Mouse (Mus musculus) granulocyte monocyte progenitor cell, adult 5-6 weeks (primary cell): ENCODE results near the gene Col24a1. TPM values are rescaled to one million over a fixed set of nuclear protein-coding genes. Genes with fewer than 3 reads are reported as not detected.

Experiments used
- ATAC-seq: replicated peaks from 2 replicates; pipeline ENCODE4 v1.8.0; 2016; ENCODE audit warnings: mild to moderate bottlenecking, moderate TSS enrichment, inconsistent platforms; ENCODE audit not compliant: poor library complexity, severe bottlenecking
- total RNA-seq, 2 experiments: library from RNA; stranded (forward) in 1 of 2; stranded (reverse) in 1 of 2; fragments of 200-712, 200-1000 nt in 1 of 2; fragments of >200 nt in 1 of 2; fragmentation: Nextera tagmentation in 1 of 2; gene quantifications; 2 replicates each; pipeline ENCODE4 v1.2.3; 2014 to 2017

The Col24a1 gene
- total RNA-seq, 2 experiments from 2014 or later, result not detected

DNA sequence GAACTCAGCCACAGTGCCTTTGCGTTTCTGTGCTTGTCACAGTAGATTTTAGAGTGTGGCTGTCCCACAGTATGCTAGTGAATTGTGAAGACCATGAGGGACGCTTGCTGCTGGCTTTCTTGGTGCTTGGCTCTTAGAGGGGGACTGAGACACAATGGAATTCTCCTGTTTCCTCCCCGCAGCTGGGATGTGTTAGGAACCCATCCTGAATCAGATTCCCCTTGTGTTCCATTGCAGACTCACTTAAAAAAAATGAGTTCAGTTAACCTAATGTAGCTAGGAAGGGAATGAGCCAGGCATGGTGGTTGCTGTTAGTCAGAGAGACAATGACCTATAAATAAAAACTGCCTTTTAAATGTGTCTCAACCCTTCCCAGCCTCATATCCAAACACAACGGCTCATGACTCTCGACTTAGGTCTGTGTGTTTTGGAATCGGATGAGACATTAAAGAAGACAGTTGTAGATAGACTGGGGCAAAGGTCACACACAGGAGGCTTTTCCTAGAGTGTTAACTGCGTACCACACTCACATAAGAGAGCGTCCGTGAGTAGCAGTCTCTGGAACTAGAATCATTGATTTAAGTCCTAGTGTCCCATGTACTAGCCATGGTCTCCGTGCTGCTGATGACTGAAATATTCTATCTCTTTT lies 47.7 kb downstream of the Col24a1 start:
- ATAC-seq, result no peak

DNA sequence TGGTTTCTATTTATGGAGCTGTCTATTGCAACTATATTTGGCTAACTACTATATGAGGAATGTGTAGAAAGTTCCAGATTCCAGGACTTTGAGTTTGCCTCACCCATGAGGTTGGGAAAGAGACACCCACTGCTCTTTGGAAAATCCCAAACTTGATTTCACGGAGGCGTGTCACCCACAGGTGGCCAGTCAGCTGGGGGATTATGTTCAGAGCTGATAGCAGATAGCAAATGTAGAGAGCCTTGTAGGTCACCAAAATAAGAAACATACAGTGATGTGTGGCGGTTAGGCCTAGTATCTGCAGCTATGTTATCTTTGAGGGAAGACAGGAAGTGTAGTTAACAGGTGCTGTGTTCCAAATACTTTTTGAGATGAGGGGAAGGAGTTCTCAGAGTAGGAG lies 56.4 kb downstream of the Col24a1 start:
- ATAC-seq, result no peak

DNA sequence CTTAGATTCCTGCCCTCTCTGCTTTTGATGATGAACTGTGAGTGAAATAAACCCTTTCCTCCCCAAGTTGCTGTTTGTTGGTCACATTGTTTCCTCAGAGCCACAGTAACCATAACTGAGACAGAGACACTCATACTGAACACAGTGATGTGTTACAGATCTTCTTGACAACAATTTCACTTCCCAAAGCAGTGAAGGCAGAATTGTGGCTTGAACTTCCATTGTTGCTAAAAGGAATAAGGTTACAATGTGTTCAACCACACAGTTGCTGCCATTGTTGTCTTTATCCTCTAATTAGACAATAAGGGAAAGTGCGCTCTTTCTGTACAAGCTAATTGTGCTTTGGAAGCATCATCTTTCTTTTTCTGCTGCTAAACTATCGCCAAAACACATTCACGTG lies 61.7 kb downstream of the Col24a1 start:
- ATAC-seq, result no peak

DNA sequence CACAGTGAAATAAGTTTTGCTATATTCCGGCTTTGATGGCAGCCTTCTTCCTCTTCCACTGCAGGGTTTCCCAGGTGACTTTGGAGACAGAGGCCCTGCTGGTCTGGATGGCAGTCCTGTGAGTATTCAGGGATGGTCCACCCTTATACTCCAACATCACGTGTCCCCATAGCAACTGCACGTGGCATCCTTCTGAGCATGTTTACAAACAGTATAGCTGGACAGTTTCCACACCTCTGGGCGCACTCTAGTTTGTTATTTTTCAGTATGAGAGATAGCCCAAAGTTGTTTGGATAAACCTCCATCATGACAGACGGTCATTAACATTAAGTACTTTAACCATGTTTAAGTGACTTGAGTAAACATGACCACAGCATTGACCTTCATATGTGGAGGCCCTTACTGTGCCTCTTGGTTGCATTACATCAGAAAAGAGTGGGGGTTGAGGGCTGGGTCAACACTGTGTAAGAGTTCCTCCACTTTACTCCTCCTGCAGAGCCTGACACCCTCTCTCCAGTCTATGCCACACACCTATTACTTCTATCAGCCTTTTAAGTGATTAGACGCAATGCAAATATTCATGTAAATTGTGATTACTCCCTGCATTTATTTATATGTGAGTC lies 64.7 kb downstream of the Col24a1 start:
- no peak for ATAC-seq

DNA sequence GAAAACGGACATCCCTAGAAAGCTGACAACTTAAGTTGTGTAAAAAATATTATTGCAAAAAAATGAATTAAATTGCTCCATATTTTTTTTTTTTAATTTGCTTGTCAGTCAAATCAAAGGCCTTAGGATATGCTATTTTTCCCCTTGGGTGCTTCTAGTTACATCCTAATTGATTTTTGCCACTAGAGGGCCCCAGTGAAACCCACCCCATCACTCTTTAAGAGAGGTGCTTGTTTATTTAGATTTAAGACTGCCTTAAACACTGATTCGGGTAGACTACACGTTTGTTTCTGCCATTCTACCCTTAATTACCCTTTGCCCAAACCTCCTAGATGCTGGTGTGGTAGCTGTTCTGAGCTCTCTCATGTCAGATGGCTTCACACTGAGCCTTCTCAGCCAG lies 73.0 kb downstream of the Col24a1 start:
- no peak for ATAC-seq

DNA sequence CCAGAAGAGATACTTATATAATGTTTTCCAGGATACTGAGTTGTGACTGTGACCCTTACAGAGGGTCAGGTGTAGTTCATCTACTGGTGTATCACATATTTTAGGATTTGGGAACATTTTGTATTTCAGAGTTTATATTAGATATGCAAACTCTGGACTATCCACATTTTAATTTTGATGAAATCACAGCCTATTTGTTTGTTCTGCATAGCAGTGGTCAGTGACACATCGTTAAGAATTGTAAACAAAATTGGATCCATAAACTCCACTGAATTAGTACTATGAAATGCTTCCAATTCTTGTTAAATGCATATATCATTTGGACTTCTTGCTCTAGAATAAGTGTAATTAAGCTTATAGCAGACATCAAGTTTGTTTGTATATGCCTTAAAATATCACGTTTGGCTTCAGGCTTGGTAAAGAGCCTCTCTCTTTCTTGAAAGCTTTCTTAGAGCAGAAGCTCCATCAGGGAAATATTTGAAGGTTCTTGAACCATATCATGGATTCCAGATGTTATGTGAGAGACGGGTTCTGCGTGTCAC lies 75.0 kb downstream of the Col24a1 start:
- ATAC-seq, result no peak

DNA sequence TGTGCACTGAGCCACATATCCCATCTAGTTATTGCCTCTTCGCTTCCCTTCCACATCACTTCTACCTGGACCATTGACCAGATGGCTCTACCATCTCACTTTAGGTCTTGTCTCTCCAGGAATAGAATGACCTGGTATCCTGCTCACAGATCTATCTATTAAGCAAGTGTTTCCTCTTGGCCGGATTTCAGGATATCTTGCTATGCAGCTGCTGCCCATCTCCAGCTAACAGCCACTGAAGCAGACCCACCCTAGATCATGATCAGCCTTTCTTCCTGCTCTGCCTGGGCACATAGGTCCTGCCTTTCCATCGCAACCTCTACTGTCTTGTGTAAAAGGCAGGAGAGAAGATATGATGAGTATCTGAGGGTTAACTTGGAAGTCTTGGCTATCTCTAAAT lies 84.0 kb downstream of the Col24a1 start:
- ATAC-seq, result no peak

DNA sequence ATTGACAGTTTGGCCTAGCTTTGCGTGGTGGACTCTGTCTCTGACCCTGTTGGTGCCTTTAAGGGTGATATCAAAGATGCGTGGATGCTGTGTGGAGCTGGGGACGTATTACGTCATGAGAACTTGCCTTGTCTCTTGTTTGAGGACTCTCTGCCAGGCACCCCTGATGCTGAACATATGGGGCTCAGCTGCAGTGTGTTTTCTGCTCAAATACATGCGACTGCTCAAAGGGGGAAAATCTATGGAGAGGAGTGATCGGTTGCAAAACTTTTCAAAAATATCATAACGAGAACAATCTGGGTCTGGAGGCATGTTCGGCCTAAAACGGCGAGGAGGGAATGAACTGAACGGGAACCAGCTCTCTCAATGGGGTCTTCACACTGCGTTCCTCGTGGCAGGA lies 90.8 kb downstream of the Col24a1 start:
- ATAC-seq, result no peak

DNA sequence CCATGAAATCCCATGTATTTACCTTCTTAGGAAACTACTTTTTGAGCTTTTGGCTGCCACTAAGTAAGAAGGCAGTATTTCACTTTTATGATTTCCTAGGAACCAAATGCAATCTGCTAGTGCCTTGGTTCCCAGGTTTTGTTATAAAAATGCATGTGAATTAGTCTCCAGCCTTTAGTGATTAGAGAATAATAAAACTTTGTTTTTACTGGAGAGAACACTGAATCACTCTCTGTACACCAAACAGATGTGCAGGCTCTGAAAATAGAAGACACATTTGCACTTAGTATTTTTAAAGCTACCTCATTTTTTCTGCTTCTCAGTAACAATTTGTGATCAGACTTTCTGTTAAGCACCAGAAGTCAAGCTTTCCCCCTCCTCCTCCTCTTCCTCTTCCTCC lies 94.2 kb downstream of the Col24a1 start:
- no peak for ATAC-seq

DNA sequence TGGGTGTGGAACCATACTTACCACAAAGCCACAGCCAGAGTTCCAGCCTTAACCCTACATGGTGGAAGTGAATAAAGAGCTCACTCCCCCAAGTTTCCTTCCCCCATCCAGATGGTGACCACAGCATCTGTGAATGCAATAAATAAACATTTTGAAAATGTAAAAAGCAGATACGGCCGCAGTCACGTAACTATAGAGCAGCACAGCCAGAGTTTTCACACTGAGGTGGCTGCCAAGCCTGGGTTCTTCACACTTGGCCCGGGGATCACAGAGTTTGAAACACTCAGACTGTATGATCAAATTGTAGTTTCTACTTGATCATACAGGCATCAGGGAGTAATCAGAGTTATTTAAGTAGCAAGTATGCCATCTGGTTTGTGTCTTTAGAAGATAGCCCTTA lies 98.4 kb downstream of the Col24a1 start:
- ATAC-seq, result no peak

DNA sequence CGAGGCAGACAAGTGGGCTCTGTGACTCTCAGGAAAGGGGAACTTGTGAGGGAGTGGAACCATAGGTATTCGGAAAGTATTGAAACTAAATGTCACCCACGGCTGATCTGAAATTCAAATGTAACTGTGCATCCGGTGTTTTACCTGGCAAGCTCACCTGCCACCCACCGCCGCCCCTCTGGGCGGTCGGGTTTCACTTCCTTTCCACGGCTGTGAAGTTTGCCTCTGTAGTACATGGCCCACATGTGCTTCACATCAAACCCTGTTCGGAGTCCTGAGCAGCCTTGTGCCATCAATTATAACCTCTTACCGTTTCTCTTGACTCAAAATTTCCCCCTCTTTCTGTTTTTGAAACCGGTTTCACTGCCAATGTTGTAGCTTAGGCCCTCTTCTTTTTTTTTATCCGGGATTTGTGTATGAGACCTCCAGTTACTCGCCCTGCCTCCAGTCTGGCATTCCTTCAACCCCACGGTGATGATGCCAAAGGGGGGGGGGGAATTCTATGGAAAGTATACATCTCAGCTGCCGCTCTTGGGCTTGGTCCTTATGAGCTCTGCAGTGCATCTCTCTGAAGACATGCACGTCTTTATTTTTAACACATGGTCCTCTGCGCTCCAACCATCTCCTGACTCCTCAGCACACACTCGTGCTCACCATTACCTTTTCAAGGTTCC lies 99.9 kb downstream of the Col24a1 start:
- ATAC-seq, result no peak

DNA sequence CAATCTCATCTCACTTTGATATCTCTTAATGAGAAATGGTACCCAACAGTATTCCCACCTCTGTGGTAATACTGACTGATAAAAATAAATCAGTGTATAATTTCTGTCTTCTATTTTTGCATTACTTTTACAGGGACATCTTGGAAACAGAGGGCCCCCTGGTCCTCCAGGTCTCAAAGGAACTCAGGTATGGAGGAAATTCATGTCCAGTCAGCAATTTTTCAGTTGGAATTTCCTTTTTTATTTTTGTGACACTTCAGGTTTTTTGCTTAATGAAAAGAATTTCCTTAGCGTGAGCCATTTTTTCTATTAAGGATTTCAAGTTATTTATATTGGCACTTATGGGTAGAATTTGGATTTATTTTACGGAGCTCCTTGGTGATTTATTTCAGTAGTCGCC lies 106.9 kb downstream of the Col24a1 start:
- ATAC-seq, result no peak

DNA sequence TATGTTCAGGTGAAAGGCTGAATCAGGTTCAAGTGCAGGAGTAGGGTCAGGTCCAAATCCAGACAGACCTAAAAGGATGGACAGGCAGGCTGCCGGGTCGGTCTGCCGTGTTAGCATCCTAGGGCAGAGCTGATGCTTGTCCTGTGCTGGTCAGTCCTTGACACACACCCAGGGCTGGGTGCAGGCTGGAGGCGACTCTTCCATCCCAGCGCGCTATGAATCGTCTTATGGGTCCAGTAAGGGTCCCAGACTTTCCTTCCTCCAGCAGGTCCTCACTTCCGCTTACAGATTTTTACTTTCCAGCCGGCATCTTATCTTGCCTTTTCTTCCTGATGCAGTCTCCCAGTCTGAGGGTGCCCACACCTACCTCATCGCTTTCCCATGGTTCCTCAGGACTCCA lies 110.0 kb downstream of the Col24a1 start:
- no peak for ATAC-seq

DNA sequence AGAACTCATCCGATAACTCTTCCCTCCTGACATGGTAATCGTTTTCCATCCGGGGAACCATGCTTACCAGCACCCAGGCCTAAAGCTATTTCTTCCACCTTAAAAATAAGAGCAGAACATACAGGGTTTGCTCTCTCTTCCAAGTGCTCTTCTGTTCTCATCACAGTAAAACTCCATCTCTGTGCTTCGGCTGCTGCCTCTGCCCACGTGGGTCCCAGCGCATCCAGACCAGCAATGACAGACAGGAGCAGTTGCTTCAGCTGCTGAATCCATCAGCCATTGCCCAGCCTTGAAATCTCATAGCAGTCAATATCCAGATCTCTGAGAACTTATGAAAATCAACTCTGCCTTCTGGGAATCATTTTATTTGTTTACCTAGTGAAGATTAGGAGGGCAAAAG lies 110.7 kb downstream of the Col24a1 start:
- ATAC-seq, result no peak

DNA sequence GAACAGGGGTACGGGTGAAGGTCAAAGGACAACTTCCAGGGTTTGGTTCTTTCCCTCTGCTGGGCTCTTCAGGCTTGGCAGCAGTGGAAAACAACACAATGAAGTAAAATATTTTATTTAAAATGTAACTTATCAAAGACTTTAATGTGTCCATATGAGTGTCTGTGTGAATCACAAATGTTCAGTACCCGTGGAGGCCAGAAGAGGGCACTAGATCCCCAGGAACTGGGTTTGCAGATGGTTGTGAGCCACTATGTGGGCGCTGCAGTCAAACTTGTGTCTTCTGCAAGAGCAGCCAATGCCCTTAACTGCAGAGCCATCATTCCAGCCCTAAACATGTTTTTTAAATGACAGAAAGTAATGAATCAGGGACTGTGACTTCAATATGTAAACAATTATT lies 115.8 kb downstream of the Col24a1 start:
- ATAC-seq, result peak; percentile 74

DNA sequence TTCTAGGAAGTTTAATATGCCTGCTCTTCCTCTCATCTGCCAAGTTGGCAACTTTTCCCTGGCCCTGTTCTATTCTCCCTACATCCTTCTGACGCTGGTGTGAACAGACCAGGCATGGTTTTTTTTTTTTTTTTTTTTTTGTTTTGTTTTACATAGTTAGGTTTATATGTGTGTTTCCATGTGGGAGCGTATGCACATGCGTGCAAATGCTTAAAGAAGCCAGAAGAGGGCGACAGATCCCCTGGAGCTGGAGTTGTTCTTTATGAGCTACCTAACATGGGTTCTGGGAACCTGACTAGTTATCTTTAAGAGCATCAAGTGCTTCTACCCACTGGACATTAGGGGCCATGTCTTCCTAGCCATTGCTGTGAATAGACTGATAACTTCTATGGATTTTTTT lies 119.9 kb downstream of the Col24a1 start:
- ATAC-seq, result peak; percentile 63

DNA sequence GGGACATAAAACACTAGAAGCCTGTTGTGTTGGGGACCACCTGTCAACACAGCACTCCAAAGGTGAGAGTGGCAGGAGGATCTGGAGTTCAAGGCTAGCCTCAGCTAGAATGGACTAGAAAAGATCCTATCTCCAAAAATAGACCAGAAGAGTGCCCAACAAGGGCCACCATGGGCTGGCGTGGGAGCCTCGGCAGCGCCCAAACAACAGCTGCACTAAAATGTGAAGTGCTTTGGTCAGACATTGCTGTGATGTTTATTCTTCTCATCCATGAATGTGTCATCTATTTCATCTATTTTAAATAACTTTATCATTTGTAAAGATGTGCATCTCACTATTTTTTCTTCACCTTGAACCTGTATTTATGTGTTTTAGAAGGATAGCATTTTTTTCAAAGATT lies 122.1 kb downstream of the Col24a1 start:
- ATAC-seq, result no peak

DNA sequence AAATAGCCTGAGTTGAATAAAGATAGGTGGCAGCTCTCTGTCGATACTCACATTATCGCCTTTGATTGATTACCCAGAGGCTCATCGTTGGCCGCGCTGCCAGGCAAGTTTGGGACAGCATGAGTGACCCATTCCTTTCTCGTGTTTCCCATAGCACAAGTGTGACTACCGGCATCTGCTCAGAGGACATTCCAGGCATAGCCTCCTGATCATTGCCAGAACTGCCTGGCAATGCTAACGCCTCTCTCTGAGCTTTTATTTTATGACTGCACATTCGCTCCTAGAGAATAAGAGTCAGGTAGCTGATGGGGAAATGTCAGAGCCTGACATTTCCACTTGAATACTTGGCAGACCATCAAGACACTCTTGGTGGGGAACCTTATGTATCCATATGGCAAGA lies 125.5 kb downstream of the Col24a1 start:
- no peak for ATAC-seq

DNA sequence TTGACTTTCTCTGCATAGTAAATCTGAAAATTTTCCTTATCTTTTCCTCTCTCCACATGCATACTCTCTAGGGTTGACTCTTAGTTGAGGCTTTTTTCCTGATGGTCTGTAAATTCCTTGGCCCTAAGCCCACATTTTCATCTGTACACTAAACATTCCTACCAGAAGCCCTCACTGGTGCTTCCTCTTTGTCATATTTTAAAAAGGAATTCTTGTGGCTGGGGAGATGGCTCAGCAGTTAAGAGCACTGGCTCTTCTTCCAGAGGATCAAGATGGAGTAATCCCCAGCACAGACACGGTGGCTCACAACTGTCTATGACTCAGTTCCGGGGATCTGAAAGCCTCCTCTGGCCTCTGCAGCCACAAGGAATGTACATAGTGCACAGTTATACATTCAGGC lies 128.1 kb downstream of the Col24a1 start:
- no peak for ATAC-seq

DNA sequence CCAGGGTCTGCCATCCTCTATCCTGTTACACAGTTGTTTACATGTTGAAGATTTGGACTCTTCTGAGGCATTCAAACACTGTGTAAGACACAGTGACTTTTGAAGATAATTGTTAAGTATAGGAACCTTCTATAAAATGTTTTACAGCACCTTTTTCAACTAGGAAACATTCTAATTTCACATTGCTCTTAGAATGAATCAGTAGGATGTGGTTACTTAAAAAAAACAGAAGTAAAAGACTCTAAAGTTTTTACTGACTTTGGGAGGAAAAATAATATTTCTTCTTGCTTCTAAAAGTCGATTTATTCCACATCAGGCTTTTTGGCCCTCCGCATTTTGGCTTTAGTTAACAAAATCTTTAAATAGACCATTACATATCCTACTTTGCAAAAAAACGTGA lies 129.8 kb downstream of the Col24a1 start:
- no peak for ATAC-seq

DNA sequence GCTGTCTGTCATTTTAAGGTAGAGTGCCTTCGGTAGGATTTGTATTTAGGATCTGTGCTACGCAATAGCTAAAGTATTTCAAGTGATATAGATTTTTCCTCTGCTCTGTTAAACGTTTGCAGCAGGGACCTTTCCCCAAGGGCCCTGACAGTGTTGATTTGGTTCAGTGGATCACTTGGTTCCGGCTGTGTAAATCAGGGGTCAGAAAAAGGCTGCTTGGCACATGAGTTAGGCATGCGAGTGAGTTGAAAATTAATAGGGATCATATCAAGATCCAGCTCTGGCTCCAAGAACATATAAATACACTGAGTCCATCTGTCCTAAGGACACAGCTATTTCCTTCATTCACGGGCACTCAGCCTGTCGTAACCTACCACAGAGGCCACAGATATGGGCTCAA lies 146.1 kb downstream of the Col24a1 start:
- no peak for ATAC-seq

DNA sequence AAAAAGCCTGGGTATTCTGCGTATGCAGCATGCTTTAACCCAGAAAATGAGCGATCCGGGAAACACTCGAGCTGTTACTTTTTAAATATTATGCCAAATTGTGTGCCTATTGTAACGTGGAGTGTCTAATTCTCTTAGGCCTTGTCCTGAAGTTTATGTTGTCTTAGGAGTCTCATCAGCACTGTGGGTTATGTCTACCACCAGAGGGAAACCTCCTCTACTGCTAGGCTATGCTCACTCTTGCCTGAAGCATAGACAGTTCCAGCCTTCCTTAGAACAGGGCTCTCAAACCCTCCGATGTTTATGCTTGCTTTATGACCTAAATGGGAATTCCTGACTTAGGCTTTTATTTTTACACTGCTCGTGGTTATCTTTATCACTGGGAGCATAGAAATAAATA lies 146.8 kb downstream of the Col24a1 start:
- no peak for ATAC-seq
